Mouse (Mus musculus): ENCODE measurements around the gene Ccdc124. TPM values are rescaled to one million over a fixed set of nuclear protein-coding genes. Genes with fewer than 3 reads are reported as not detected.
A peak's percentile ranks its signal among the peaks of the same experiment; 100 is the strongest.

Ccdc124 gene
- 177 and 182 TPM in 2 replicates for polyA plus RNA-seq (2014; fragmentation: Nextera tagmentation; extraction: Ambion mirVana)

- peak within 1 kb of the TSS; percentile 67 for H3K9ac ChIP-seq (ENCODE audit: low read length)
Observed at GRCm38 (mm10) chr8:70873364-70873985, at the start of gene Ccdc124. Gene Ccdc124 (minus strand): TSS chr8:70873935.

DNA sequence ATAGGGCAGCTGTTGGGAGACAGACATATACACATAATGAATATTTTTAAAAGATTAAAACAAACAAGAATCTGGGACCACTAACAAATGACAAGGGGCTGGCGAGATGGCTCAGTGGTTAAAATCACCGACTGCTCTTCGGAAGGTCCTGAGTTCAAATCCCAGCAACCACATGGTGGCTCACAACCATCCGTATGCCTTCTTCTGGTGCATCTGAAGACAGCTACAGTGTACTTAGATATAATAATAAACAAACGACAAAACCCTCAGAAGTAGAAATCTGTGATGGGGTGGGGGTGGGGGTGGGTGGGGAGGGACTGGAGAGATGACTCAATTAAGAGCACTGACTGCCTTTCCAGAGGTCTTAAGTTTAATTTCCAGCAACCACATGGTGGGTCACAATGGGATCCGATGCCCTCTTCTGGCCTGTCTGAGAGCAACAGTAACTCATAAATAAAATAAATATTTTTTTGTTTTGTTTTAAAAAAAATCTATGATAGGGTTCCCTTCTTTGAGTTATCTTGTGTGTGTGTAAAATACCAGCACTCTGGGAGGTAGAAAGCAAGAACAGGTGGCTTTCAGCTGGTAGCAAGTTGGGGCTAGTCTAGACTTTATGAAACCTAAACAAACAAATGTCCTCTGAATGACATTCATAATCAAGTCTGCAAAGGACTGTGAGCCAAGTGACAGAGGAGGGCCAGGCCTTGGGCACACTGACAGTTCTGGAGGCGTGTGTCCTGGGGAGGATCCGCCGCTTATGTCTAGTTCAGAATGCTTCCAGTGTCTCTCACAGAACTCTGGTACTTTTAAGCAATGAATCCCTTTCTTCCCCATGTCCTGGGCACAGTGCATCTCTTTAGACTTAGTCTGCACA is 46.6 kb upstream of the Ccdc124 start:
- ATAC-seq: no peak
- WGBS: 90% methylated on average over 9 of the region's 9 CpGs

More at GRCm38 (mm10) chr8:70873364-70873985, at the start of gene Ccdc124:
- Histone ChIP-seq H3K4me1 (ENCODE audit: control insufficient read depth, insufficient read depth, low read length) (peaks cover 13% of the 10 kb centered on the region), H3K4me3 (ENCODE audit: low read depth, low read length) (peak within 1 kb of the TSS; percentile 65), H3K4me2 (ENCODE audit: low read length) (peak within 1 kb of the TSS; percentile 63), H3K36me3 (ENCODE audit: control insufficient read depth, insufficient read depth, low read length) (peaks cover 3% of the 10 kb centered on the region), H3K9me3 (replicated peaks; ENCODE audit: control insufficient read depth, low read length) (no peaks in the 10 kb centered on the region), H3K27ac (ENCODE audit: low read depth, low read length) (peak within 1 kb of the TSS; percentile 81; the same call in 1 of the 2 replicates), H3K27me3 (replicated peaks; ENCODE audit: control insufficient read depth, insufficient read depth, low read length) (no peaks in the 10 kb centered on the region)
- under 1% methylated on average over 46 of the region's 46 CpGs for WGBS
- peak; percentile 92 for ATAC-seq
- DNase-seq (ENCODE audit: low spot score): peak; percentile 96

DNA sequence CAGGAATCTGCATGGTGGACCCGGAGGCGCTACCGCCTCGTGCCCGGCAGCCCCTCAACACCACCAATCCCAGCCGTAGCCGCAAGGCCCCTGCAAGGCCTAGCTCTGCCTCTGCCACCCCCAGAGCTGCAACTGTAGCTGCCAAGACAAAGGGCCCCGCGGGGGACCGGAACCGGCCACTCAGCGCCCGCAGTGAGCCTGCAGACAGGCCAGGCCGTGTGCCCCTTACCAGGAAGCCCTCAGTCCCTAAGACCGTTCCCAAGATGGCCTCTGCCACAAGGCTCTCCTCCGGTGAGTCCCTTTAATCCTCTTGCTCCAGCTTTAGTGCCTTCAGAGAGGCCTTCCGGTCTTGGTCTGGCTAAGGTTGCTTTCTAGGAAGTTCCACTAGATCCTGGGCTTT is 41.0 kb upstream of the Ccdc124 start:
- no peak overlapping the region for H3K9ac ChIP-seq (ENCODE audit: low read length)
- no peaks in the 10 kb centered on the region for H3K9me3 ChIP-seq (replicated peaks; ENCODE audit: control insufficient read depth, low read length)
- DNase-seq (ENCODE audit: low spot score) (no peak), ATAC-seq (no peak)
- H3K36me3 ChIP-seq (ENCODE audit: control insufficient read depth, insufficient read depth, low read length): peaks cover 85% of the 10 kb centered on the region
- 91% methylated on average over 16 of the region's 17 CpGs for WGBS
- no peaks in the 10 kb centered on the region for H3K4me1 ChIP-seq (ENCODE audit: control insufficient read depth, insufficient read depth, low read length)
- H3K4me3 ChIP-seq (ENCODE audit: low read depth, low read length): no peak overlapping the region
- no peaks in the 10 kb centered on the region for H3K27me3 ChIP-seq (replicated peaks; ENCODE audit: control insufficient read depth, insufficient read depth, low read length)
- H3K4me2 ChIP-seq (ENCODE audit: low read length): no peak overlapping the region
- no peak overlapping the region for H3K27ac ChIP-seq (ENCODE audit: low read depth, low read length)

More for the DNA sequence above, 46.6 kb upstream of the Ccdc124 start:
- H3K4me2 ChIP-seq (ENCODE audit: low read length): no peak overlapping the region
- H3K4me3 ChIP-seq (ENCODE audit: low read depth, low read length): no peak overlapping the region
- no peaks in the 10 kb centered on the region for H3K4me1 ChIP-seq (ENCODE audit: control insufficient read depth, insufficient read depth, low read length)
- H3K9me3 ChIP-seq (replicated peaks; ENCODE audit: control insufficient read depth, low read length): no peaks in the 10 kb centered on the region
- peaks cover 43% of the 10 kb centered on the region for H3K36me3 ChIP-seq (ENCODE audit: control insufficient read depth, insufficient read depth, low read length)
- no peak overlapping the region for H3K27ac ChIP-seq (ENCODE audit: low read depth, low read length)
- H3K27me3 ChIP-seq (replicated peaks; ENCODE audit: control insufficient read depth, insufficient read depth, low read length): no peaks in the 10 kb centered on the region
- no peak overlapping the region for H3K9ac ChIP-seq (ENCODE audit: low read length)
- no peak for DNase-seq (ENCODE audit: low spot score)

GRCm38 (mm10) chr8:70913523-70913922 is 39.8 kb upstream of the Ccdc124 start:
- H3K4me3 ChIP-seq (ENCODE audit: low read depth, low read length): no peak overlapping the region
- H3K4me2 ChIP-seq (ENCODE audit: low read length): no peak overlapping the region
- no peak for DNase-seq (ENCODE audit: low spot score)
- H3K4me1 ChIP-seq (ENCODE audit: control insufficient read depth, insufficient read depth, low read length): no peaks in the 10 kb centered on the region
- WGBS: 95% methylated on average over 24 of the region's 26 CpGs
- ATAC-seq: no peak
- no peaks in the 10 kb centered on the region for H3K27me3 ChIP-seq (replicated peaks; ENCODE audit: control insufficient read depth, insufficient read depth, low read length)
- H3K27ac ChIP-seq (ENCODE audit: low read depth, low read length): no peak overlapping the region
- H3K9me3 ChIP-seq (replicated peaks; ENCODE audit: control insufficient read depth, low read length): no peaks in the 10 kb centered on the region
- H3K9ac ChIP-seq (ENCODE audit: low read length): no peak overlapping the region
- peaks cover 78% of the 10 kb centered on the region for H3K36me3 ChIP-seq (ENCODE audit: control insufficient read depth, insufficient read depth, low read length)

DNA sequence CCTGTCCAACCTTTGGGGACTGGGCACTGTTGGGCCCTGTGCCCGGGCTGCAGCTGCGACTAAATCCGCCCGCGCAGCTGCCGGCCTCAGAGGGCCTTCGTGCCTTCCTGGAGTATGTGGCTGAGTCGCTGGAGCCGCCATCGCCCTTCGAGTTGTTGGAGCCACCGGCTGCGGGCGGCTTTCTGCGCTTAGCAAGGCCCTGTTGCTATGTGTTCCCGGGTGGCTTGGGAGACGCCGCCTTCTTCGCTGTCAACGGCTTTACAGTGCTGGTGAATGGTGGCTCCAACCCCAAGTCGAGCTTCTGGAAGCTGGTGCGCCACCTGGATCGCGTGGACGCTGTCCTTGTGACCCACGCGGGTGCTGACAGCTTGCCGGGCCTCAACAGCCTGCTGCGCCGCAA is 39.2 kb upstream of the Ccdc124 start:
- WGBS: 94% methylated on average over 30 of the region's 30 CpGs
- Histone ChIP-seq H3K36me3 (ENCODE audit: control insufficient read depth, insufficient read depth, low read length) (peaks cover 72% of the 10 kb centered on the region), H3K4me3 (ENCODE audit: low read depth, low read length) (no peak overlapping the region), H3K4me1 (ENCODE audit: control insufficient read depth, insufficient read depth, low read length) (no peaks in the 10 kb centered on the region), H3K4me2 (ENCODE audit: low read length) (no peak overlapping the region), H3K27me3 (replicated peaks; ENCODE audit: control insufficient read depth, insufficient read depth, low read length) (no peaks in the 10 kb centered on the region), H3K27ac (ENCODE audit: low read depth, low read length) (no peak overlapping the region), H3K9ac (ENCODE audit: low read length) (no peak overlapping the region), H3K9me3 (replicated peaks; ENCODE audit: control insufficient read depth, low read length) (no peaks in the 10 kb centered on the region)
- ATAC-seq: no peak; the same call in 1 of the 2 replicates
- DNase-seq (ENCODE audit: low spot score): no peak

DNA sequence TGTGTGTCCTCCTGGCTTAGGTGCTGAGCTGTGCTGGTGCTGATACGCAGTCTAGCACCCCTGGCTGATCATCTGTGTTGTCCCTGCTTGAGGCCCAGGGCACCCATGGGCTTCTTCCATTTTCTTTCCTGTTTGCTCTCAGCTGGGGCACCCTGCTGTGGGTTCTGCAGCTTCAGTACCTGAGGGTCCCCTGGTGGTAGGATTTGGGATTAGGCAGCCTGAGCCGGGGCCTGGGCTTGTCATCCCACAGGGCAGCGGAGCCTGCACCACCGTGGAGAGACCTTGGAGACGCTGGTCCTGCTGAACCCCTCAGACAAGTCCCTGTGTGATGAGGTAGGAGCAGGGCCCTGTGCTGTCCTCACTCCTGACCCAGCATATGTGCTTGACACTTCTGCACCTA is 37.9 kb upstream of the Ccdc124 start:
- Histone ChIP-seq H3K4me1 (ENCODE audit: control insufficient read depth, insufficient read depth, low read length) (peaks cover 5% of the 10 kb centered on the region), H3K36me3 (ENCODE audit: control insufficient read depth, insufficient read depth, low read length) (peaks cover 59% of the 10 kb centered on the region), H3K4me2 (ENCODE audit: low read length) (no peak overlapping the region), H3K27me3 (replicated peaks; ENCODE audit: control insufficient read depth, insufficient read depth, low read length) (no peaks in the 10 kb centered on the region), H3K27ac (ENCODE audit: low read depth, low read length) (no peak overlapping the region), H3K4me3 (ENCODE audit: low read depth, low read length) (no peak overlapping the region), H3K9me3 (replicated peaks; ENCODE audit: control insufficient read depth, low read length) (no peaks in the 10 kb centered on the region), H3K9ac (ENCODE audit: low read length) (no peak overlapping the region)
- DNase-seq (ENCODE audit: low spot score) (no peak), ATAC-seq (no peak)
- 68% methylated on average over 5 of the region's 5 CpGs for WGBS

DNA sequence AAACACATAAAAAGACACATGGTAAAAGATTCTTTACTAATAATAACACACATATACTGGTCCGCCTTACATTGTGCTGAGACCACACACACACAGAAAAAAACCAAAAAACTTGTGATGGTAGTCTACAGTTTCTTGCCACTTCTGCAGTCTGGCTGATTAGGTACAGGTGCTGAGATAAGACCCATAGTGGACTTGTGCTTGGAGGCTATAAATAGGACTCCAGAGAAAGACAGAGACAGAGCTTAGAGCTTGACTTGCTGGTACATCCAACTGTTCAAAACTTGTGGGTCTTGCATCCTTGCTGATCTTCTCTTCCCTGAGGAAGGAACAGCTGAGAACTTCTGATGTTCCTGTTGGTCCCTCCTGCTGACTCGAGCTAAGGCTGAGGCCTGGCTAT is 33.8 kb upstream of the Ccdc124 start:
- Histone ChIP-seq H3K4me1 (ENCODE audit: control insufficient read depth, insufficient read depth, low read length) (peaks cover 10% of the 10 kb centered on the region), H3K9me3 (replicated peaks; ENCODE audit: control insufficient read depth, low read length) (no peaks in the 10 kb centered on the region), H3K9ac (ENCODE audit: low read length) (no peak overlapping the region), H3K36me3 (ENCODE audit: control insufficient read depth, insufficient read depth, low read length) (peaks cover 18% of the 10 kb centered on the region), H3K27ac (ENCODE audit: low read depth, low read length) (no peak overlapping the region), H3K4me3 (ENCODE audit: low read depth, low read length) (no peak overlapping the region), H3K4me2 (ENCODE audit: low read length) (no peak overlapping the region), H3K27me3 (replicated peaks; ENCODE audit: control insufficient read depth, insufficient read depth, low read length) (no peaks in the 10 kb centered on the region)
- DNase-seq (ENCODE audit: low spot score): no peak
- WGBS: 97% methylated on average over 2 of the region's 2 CpGs
- no peak for ATAC-seq

- peak within 1 kb of the TSS; percentile 86 for H3K4me2 ChIP-seq (ENCODE audit: low read length)
- WGBS: under 1% methylated on average over 67 of the region's 86 CpGs
- peak within 1 kb of the TSS; percentile 92 for H3K27ac ChIP-seq (ENCODE audit: low read depth, low read length)
- H3K4me3 ChIP-seq (ENCODE audit: low read depth, low read length): peak within 1 kb of the TSS; percentile 84
- H3K4me1 ChIP-seq (ENCODE audit: control insufficient read depth, insufficient read depth, low read length): peaks cover 10% of the 10 kb centered on the region
- H3K9ac ChIP-seq (ENCODE audit: low read length): peak within 1 kb of the TSS; percentile 88
- H3K27me3 ChIP-seq (replicated peaks; ENCODE audit: control insufficient read depth, insufficient read depth, low read length): no peaks in the 10 kb centered on the region
- H3K36me3 ChIP-seq (ENCODE audit: control insufficient read depth, insufficient read depth, low read length): peaks cover 5% of the 10 kb centered on the region; the same call in 1 of the 2 replicates
- DNase-seq (ENCODE audit: low spot score): peak; percentile 96
- peak; percentile 98 for ATAC-seq
- no peaks in the 10 kb centered on the region for H3K9me3 ChIP-seq (replicated peaks; ENCODE audit: control insufficient read depth, low read length)
Observed at GRCm38 (mm10) chr8:70905831-70906736, 32.3 kb upstream of the Ccdc124 start, which contains the start of gene Map1s. Gene Map1s (plus strand): TSS chr8:70905932.
